Mouse (Mus musculus): Measurements from ENCODE around the gene Atp5d.

DNA sequence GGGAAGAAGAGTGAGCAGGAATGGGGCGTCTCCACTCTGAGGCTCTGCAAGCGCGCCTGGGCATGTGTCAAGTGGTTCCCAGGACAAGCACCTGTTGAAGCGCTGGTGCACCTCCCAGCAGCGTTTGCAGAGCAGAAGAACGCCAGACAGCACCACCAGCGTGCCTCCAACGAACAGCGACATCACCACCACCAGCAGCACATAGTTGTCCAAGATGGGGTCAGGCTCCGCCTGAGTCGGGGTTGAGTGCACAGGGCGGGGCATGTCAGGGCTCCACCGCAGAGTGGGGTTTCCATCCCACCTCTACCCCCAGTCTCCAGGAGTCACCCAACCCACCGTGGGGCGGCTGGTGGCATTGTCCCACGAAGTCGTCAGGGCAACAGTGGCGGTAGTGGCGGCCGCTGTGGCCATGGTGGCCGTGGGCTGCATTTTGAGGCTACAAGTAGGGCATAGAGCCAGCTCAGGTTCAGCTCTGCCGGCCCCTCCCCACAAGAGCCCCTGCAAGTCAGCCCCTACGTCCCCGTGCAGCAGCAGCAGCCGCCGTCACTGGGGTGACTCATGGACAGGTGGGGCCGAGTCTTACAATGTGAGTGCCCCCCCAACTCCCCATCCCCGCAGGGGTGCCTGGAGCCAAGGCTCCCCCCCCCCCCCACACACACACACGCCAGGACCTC is 1.3 kb upstream of the Atp5d start:
- TF ChIP-seq POLR2A (IDR thresholded peaks at IDR 0.05; ENCODE audit: insufficient read depth, low read depth, low read length) (no peak), CTCF (IDR thresholded peaks at IDR 0.05) (no peak), EP300 (IDR thresholded peaks at IDR 0.05; ENCODE audit: insufficient read depth, low read depth, low read length) (no peak)
